Mouse (Mus musculus): Measurements from ENCODE around the gene Slc35a2. TPM values are rescaled to one million over a fixed set of nuclear protein-coding genes. Genes with fewer than 3 reads are reported as not detected.

Gene Slc35a2
- total RNA-seq (2017): 7.9 to 18.1 TPM (median 15.9 TPM) in 3 replicates

- peak; percentile 91 for ATAC-seq (replicated peaks; ENCODE audit: insufficient number of reproducible peaks, low FRiP score, low TSS enrichment, poor library complexity, severe bottlenecking)
Measured at GRCm38 (mm10) chrX:7883841-7884567, at the start of gene Slc35a2. TSS of gene Slc35a2 (plus strand) at chrX:7884028.

GRCm38 (mm10) chrX:7837146-7837545 lies 46.7 kb upstream of the Slc35a2 start:
- no peak for ATAC-seq (replicated peaks; ENCODE audit: insufficient number of reproducible peaks, low FRiP score, low TSS enrichment, poor library complexity, severe bottlenecking)

GRCm38 (mm10) chrX:7840842-7841162 lies 43.0 kb upstream of the Slc35a2 start:
- ATAC-seq (replicated peaks; ENCODE audit: insufficient number of reproducible peaks, low FRiP score, low TSS enrichment, poor library complexity, severe bottlenecking): no peak

GRCm38 (mm10) chrX:7841163-7842162 lies 42.4 kb upstream of the Slc35a2 start, which contains the start of gene Otud5:
TSS of gene Otud5 (plus strand) at chrX:7841364.
- peak; percentile 93 for ATAC-seq (replicated peaks; ENCODE audit: insufficient number of reproducible peaks, low FRiP score, low TSS enrichment, poor library complexity, severe bottlenecking)

- ATAC-seq (replicated peaks; ENCODE audit: insufficient number of reproducible peaks, low FRiP score, low TSS enrichment, poor library complexity, severe bottlenecking): no peak
Measured at GRCm38 (mm10) chrX:7842318-7842717, 41.5 kb upstream of the Slc35a2 start.

- no peak for ATAC-seq (replicated peaks; ENCODE audit: insufficient number of reproducible peaks, low FRiP score, low TSS enrichment, poor library complexity, severe bottlenecking)
Measured at GRCm38 (mm10) chrX:7847845-7848244, 36.0 kb upstream of the Slc35a2 start.

GRCm38 (mm10) chrX:7854578-7854977 lies 29.2 kb upstream of the Slc35a2 start:
- peak; percentile 63; the same call in 1 of the 2 replicates for ATAC-seq (replicated peaks; ENCODE audit: insufficient number of reproducible peaks, low FRiP score, low TSS enrichment, poor library complexity, severe bottlenecking)

- ATAC-seq (replicated peaks; ENCODE audit: insufficient number of reproducible peaks, low FRiP score, low TSS enrichment, poor library complexity, severe bottlenecking): no peak
Measured at GRCm38 (mm10) chrX:7859191-7859753, 24.6 kb upstream of the Slc35a2 start.

- ATAC-seq (replicated peaks; ENCODE audit: insufficient number of reproducible peaks, low FRiP score, low TSS enrichment, poor library complexity, severe bottlenecking): no peak
Measured at GRCm38 (mm10) chrX:7863181-7863580, 20.6 kb upstream of the Slc35a2 start.

- no peak for ATAC-seq (replicated peaks; ENCODE audit: insufficient number of reproducible peaks, low FRiP score, low TSS enrichment, poor library complexity, severe bottlenecking)
Measured at GRCm38 (mm10) chrX:7864551-7864950, 19.3 kb upstream of the Slc35a2 start.

GRCm38 (mm10) chrX:7865343-7865742 lies 18.5 kb upstream of the Slc35a2 start:
- no peak for ATAC-seq (replicated peaks; ENCODE audit: insufficient number of reproducible peaks, low FRiP score, low TSS enrichment, poor library complexity, severe bottlenecking)

GRCm38 (mm10) chrX:7865786-7866185 lies 18.0 kb upstream of the Slc35a2 start:
- ATAC-seq (replicated peaks; ENCODE audit: insufficient number of reproducible peaks, low FRiP score, low TSS enrichment, poor library complexity, severe bottlenecking): no peak

GRCm38 (mm10) chrX:7867141-7867540 lies 16.7 kb upstream of the Slc35a2 start:
- ATAC-seq (replicated peaks; ENCODE audit: insufficient number of reproducible peaks, low FRiP score, low TSS enrichment, poor library complexity, severe bottlenecking): no peak

- no peak for ATAC-seq (replicated peaks; ENCODE audit: insufficient number of reproducible peaks, low FRiP score, low TSS enrichment, poor library complexity, severe bottlenecking)
Measured at GRCm38 (mm10) chrX:7868506-7868905, 15.3 kb upstream of the Slc35a2 start.

- no peak for ATAC-seq (replicated peaks; ENCODE audit: insufficient number of reproducible peaks, low FRiP score, low TSS enrichment, poor library complexity, severe bottlenecking)
Measured at GRCm38 (mm10) chrX:7869826-7870225, 14.0 kb upstream of the Slc35a2 start.

GRCm38 (mm10) chrX:7878007-7878419 lies 5.8 kb upstream of the Slc35a2 start, which contains the start of gene Pim2:
TSS of gene Pim2 (plus strand) at chrX:7878262.
- peak; percentile 88 for ATAC-seq (replicated peaks; ENCODE audit: insufficient number of reproducible peaks, low FRiP score, low TSS enrichment, poor library complexity, severe bottlenecking)

GRCm38 (mm10) chrX:7878495-7878894 lies 5.3 kb upstream of the Slc35a2 start:
- ATAC-seq (replicated peaks; ENCODE audit: insufficient number of reproducible peaks, low FRiP score, low TSS enrichment, poor library complexity, severe bottlenecking): no peak

GRCm38 (mm10) chrX:7879819-7880218 lies 4.0 kb upstream of the Slc35a2 start:
- peak; percentile 62 for ATAC-seq (replicated peaks; ENCODE audit: insufficient number of reproducible peaks, low FRiP score, low TSS enrichment, poor library complexity, severe bottlenecking)

- ATAC-seq (replicated peaks; ENCODE audit: insufficient number of reproducible peaks, low FRiP score, low TSS enrichment, poor library complexity, severe bottlenecking): no peak
Measured at GRCm38 (mm10) chrX:7898211-7898610, 14.4 kb downstream of the Slc35a2 start.
